Mouse (Mus musculus): ENCODE results near the gene Gm21761.
"Not testable (repeated sequence)": the region's sequence is repeated elsewhere in the genome, so short reads cannot be mapped to it uniquely, and the experiment has no call there.

Gene Gm21761

DNA sequence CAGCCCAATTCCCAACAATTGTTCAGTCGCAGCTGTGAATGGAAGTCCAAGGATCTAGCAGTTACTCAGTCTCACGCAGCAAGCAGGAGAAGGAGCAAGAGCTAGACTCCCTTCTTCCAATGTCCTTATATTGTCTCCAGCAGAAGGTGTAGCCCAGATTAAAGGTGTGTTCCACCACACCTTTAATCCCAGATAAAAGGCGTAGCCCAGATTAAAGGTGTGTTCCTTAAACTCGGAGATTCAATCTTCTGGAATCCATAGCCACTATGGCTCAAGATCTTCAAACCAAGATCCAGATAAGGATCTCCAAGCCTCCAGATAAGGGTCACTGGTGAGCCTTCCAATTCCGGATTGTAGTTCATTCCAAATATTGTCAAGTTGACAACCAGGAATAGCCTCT, at the start of gene Gm21761:
Gm21761 (minus strand) TSS at position 101 of the 400 bp plus-strand sequence.
- DNase-seq, result not testable (repeated sequence)

DNA sequence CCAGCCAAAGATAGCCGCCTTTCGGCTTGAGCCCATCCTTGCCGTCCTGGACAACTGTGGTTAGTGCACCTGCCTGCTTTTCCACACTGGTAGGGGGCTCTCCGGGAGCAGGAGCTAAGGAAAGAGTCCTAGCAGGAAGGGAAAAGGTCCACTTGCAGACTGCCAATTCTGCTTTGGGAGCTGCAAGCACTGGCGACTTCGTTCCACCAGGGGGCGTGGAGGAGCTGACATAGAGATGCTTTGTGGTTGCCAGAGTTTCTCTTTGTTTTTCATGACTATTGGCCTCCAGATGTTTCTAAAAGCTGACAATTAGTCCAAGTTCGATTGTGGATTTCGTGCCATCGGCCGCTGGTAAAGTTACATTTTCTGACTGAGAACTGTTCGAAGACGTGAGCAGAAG, 40.1 kb upstream of the Gm21761 start:
- not testable (repeated sequence) for DNase-seq

DNA sequence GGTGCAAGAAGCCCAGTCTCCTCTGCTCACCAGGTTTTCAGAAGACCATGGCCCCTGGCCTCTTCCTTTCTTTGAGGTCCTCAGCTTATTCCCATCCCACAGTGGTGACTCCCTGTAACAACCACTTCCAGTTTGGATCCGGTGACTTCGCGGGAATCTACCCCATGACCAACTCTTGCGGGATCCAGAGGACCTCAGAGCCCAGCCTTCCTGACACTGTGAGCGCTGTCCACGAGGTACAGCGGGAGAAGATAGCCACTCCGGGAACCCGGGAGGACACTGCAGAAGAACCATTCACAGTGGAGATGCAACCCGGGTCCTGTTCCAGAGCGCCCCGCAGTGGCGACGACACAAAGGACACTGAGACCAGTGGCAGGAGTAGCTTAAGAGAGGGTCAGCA, 39.1 kb upstream of the Gm21761 start:
- DNase-seq, result not testable (repeated sequence)

DNA sequence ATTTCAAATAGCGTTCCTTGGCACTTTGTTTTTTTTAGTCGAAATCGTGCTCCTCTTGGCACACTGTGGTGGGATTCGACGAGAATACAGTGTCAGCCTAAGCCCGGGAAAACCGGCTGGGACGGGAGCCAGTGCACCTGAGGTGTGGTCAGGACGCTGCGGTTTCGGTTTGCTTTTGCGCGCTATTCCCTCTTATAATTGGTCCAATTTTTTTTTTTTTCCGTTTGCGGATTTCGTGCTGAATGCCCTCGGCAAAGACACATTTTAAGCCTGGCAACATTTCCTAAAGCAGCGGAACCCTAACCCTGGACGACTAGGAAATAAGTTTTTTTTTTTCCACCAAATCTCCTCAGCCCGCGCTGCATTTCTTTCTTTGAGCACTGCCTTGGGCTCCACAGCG, 36.9 kb upstream of the Gm21761 start:
- not testable (repeated sequence) for DNase-seq

DNA sequence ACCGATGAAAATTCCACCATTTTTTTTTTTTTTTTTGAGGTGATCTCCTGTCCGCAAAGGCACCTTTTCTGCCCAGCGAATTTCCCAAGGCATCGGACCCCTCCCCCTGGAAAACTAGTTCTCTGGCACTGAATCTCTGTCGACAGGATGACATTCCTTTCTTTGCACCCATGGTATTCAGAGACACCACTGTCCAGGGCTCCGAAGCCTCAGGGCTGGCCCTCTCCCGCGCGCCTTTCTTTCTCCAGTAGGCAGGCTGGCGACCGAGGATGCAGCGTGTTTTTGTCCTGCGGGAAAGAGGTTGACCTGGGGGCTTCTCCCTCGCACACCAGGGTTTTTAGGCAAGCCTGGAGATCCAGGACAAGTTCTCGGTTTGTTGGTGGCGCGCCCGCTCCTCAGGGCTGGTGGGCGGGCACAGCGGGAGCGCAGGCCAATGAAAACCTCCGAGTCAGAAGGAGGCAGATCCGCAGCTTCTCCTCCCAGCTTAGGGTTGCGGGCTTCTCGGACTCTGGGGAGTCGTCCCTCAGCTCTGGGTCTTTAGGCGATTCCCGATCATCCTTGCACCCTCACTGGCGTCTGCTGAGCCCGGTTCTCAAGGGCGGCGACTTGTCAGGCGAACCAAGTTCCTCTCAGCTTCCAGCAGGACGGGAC, 36.4 kb upstream of the Gm21761 start:
- DNase-seq, result not testable (repeated sequence)

DNA sequence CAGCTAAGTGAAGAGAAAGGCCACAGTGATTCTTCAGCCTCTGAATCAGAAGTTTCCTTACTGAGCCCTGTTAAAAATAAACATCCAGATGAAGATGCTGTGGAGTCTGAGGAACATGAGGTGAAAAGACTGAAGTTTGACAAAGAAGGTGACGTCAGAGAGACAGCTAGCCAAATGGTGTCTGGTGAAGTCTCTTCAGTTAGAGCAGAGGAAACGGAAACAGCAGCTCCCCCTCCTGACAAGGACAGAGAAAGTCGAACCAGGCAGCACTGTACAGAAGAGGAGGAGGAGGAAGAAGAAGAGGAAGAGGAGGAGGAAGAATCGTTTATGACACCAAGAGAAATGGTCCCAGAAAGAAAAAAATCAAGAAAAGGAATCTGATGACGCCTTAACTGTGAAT, 33.8 kb upstream of the Gm21761 start:
- not testable (repeated sequence) for DNase-seq

DNA sequence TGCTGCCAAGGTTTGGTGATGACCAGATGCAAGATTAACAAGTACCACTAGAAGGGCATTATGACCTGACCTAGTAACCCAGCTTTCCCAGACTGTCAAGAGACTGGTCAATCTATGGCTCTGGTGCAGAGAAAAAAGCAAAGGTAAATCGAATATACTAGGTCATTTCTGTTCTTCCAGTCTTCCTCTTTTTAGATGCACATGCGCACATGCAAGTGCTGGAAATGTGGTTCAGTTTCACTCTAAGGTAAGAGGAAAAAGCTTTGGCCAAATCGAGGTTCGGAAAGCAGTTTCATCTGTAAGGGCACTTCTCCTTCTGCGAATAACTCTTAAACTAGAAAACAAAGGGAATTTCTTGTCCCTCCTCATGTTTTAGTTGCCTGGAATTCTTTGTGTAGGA, 26.5 kb upstream of the Gm21761 start:
- not testable (repeated sequence) for DNase-seq

DNA sequence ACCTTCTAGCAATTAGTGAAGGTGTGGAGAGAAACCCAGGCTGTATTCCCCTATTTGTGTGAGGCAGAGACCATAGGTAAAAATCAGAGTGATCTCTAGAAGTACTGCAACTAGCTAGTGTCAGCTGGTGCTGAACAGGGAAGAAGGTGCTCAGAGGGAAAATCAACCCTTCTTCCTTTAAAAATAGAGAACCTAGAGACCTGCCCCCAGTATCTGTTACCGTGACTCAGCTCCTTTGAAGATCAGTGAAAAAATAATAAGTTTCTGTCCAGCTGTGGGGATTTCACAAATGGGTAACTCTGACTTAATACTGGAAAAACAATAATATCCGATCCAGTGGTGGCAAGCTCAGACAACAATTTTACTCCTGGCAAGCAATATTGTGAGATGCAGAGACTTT, 26.0 kb upstream of the Gm21761 start:
- DNase-seq, result not testable (repeated sequence)

DNA sequence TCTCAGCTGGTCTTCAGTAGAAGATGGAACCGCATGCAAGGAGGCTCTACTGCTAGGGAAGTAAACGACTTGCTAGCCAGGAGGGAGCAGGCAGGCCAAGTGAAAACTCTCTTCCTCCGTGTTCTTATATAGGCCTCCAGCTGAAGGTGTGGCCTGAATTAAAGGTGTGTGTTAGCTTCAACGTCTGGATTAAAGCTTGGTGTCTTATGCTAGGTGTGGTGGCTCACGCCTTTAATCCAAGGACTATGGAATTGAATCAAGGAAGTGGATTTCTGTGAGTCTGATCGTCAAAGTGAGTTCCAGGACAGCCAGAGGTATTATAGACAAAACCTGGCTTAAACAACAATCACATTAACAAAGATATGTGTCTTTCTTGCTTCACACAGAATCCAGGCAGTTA, 21.6 kb upstream of the Gm21761 start, which contains the start of gene B020031M17Rik:
B020031M17Rik (minus strand) TSS at position 101 of the 400 bp plus-strand sequence.
- DNase-seq, result not testable (repeated sequence)

DNA sequence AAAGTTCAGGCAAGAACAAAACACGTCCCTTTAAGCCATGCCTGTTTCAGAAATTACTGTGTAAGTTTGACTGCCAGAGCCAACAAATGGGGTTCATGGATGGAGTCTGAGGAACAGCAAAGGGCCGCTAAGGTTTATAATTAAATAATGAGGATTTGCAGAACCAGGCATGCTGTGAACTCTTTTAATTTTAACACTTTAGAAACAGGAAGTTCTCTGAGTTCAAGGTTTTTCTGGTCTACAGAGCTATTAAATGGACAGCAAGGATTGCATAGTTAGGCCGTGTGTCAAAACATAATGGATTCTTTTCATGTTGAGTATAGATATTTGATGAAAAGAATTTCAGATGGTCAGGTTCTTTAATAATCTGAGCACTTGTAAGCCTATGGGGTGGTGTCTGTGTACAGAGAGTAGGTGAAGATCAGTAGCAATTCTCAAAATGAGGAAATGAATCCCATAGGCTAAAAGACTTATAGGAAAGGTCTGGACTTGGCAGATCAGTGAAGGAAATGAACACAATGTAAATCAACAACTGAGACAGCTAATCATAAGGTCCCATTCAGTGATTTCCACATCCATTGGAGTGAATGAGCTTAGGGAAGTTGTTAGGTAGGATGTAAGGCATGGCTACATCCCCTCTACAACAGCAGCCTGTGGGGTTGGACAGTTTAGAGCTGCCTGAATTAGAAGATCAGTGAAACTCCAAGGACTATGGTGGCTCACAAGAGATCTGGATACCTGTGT, 4.3 kb downstream of the Gm21761 start:
- not testable (repeated sequence) for DNase-seq

DNA sequence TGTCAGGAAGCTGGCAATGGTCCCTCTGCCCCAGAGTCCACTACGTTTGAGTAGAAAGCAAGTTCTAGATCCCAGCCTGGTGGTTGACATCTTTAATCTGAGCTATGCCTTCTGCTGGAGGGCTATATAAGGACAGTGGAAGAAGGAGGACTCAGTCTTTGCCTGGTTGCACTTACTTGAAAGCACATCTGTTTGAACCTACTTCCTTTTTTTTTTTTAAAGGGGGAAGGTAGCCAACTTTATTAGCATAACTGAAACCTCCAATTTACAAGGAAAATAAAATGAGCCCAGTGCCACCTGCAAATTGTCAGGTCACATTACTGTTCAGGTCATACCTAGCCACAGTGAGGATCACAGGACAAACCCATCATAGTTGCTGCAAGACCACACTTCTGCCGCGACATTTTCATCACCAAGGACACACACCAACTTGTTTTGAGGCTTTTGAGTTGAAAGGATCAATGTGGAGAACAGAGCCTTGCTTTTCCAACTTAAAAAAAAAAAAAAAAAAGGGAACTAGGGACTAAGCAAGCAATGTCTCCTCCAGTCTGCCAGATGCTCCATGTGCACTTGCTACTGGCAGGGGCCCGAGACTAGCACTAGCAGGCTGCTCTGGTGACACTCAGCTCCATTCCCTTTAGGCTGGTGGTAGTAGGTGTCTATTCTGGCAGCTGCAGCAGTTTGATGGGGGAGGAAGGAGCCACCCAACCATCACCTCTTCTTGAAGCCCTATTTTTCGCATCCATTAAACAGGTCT, 11.9 kb downstream of the Gm21761 start:
- DNase-seq, result not testable (repeated sequence)

DNA sequence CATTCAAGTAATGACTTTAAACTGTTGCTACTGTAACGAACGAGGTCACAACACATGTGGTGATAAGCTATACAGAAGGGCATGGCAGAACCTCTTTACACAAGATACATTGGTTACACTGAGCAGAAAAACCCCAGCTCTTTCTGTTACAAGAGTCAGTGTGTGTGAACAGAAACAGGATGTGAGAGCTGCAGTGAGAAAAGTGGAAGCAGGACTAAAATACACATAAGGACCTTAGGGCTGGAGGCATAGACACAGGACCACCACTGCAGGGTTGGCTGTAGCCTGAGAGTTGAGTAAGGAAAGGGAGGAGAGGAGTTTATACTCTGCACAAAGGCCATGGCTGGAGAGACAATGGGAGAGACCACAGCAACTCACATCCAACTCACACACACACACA, 12.6 kb downstream of the Gm21761 start:
- not testable (repeated sequence) for DNase-seq

DNA sequence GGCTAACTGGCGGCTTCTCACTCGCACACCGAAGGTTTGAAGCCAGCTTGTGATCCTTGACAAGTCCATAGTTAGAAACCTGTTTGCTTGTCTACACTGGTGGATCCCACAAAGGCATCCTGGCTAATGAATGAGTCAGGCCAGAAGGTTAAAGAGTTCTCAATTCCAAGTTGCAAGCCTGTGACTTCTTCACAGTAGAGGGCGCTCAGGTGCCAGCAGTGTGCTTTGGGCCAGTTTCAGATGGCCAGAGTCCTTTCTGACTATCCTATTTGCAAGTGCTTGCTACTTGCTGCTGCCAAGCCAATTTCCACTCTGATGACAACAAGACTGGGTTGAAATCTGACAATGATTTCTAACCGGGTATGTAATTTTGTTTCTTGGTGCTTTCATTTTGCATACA, 30.5 kb downstream of the Gm21761 start:
- DNase-seq, result peak; percentile 2

DNA sequence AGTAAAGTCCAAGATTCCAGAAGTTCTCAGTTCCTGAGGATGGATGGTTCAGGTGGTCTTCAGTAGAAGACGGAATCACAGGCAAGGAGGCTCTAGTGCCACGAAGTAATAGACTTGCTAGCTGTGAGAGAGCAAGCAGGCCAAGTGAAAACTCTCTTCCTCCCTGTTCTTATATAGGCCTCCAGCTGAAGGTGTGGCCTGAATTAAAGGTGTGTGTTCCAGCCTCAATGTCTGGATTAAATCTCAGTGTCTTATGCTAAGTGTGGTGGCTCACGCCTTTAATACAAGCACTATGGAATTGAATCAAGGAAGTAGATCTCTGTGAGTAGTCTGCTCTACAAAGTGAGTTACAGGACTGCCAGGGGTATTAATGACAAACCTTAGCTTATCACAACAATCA, 34.4 kb downstream of the Gm21761 start, which contains the start of gene Tcstv1:
Tcstv1 (minus strand) TSS at position 101 of the 400 bp plus-strand sequence.
- not testable (repeated sequence) for DNase-seq

DNA sequence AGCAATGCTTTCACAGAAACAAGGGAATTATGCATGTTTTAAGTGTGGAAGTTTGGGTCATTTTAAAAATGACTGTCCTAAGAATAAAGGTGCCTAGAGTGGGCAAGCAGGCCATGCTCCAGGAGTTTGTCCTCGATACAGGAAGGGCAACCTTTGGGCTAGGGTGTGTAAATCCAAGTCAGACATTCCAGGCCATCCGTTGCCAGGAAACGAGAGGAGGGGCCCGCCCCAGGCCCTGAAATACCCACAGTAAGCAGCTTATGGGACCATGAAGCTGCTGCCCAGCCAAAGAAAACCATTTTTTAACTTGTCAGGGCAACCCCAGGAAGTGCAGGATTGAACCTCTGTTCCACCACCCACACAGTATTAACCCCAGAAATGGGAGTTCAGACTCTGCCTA, 42.2 kb downstream of the Gm21761 start:
- peak; percentile 66 for DNase-seq

DNA sequence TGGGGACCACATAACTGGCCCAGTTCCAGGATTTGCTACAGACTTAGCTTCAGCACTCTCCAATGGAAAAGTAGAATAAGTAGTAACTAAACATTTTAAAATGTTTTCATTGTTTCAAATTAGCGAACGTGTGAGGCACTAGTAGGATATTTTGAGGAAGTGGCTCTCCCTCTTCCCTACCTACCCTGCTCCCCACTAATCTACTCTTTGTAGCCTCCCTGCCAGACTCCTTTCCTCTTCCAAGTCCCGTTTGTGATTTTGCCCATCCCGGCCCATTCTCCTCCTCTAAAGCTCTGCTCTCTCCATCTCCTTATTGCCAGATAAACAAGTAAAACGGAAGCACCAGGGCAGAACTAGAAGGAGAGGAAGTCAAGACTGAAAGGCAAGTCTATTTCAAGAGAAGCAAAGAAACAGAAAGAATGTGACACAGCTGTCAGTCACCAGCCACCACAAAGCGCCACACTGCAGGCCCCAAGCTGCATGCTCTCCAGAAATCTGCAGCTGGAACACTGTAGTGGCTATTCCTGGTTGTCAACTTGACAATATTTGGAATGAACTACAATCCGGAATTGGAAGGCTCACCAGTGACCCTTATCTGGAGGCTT, 64.6 kb downstream of the Gm21761 start:
- DNase-seq, result not testable (repeated sequence)

DNA sequence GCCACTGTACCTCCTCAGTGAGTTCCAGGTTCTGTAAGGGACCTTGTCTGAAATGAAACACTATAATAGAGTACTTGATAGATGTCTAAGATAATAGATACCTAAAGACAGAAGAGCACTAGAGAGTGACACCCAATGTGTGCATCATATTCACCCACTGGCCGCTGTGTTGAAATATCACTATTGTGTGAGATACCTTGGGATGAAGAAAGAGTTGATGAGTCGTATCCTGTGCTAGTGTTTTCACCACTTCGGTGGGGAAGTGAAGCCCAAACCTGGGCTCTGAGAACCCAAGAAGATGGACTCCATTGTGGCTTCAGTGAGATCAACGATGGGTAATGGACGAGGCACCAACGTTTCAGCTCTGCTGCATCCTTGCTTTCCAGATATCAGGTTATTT, 66.7 kb downstream of the Gm21761 start:
- DNase-seq, result not testable (repeated sequence)

Data from kidney, adult 11 months (tissue).